Mouse (Mus musculus) midbrain, embryonic 13.5 days (tissue): Measurements from ENCODE around the gene Myl3. TPM values are rescaled to one million over a fixed set of nuclear protein-coding genes. Genes with fewer than 3 reads are reported as not detected.

Experiments used
- ATAC-seq: fragments of 200-750 bp; cut with Nextera tagmentation; 2 replicates; pipeline ENCODE4 v1.8.0; 2017; ENCODE audit warnings: mild to moderate bottlenecking, moderate TSS enrichment, moderate library complexity
- H3K27ac ChIP-seq: fragments of 300-500 bp; sonication (generic); 2 replicates; pipeline ENCODE4 v1.5.1; 2015; ENCODE audit warnings: inconsistent platforms, mild to moderate bottlenecking, moderate library complexity
- H3K27me3 ChIP-seq: fragments of 300-500 bp; sonication (generic); 2 replicates; pipeline ENCODE4 v1.6.1; 2015; ENCODE audit warnings: mild to moderate bottlenecking, inconsistent platforms
- H3K36me3 ChIP-seq: fragments of 300-500 bp; sonication (generic); 2 replicates; pipeline ENCODE4 v1.6.1; 2015; ENCODE audit warnings: mild to moderate bottlenecking, inconsistent platforms
- H3K4me1 ChIP-seq: fragments of 300-500 bp; sonication (generic); replicated peaks from 2 replicates; pipeline ENCODE4 v1.6.1; 2015; ENCODE audit warnings: inconsistent platforms
- H3K4me2 ChIP-seq: fragments of 300-500 bp; sonication (generic); replicated peaks from 2 replicates; pipeline ENCODE4 v1.6.1; 2015; ENCODE audit warnings: moderate library complexity, mild to moderate bottlenecking, inconsistent platforms
- H3K4me3 ChIP-seq: fragments of 300-500 bp; sonication (generic); replicated peaks from 2 replicates; pipeline ENCODE4 v1.5.1; 2015; ENCODE audit warnings: mild to moderate bottlenecking, inconsistent platforms
- H3K9ac ChIP-seq: fragments of 300-500 bp; sonication (generic); replicated peaks from 2 replicates; pipeline ENCODE4 v1.6.1; 2015; ENCODE audit warnings: mild to moderate bottlenecking, inconsistent platforms
- H3K9me3 ChIP-seq: fragments of 300-500 bp; sonication (generic); 2 replicates; pipeline ENCODE4 v1.6.1; 2016; ENCODE audit warnings: mild to moderate bottlenecking, inconsistent platforms
- WGBS: fragments of 180-500 bp; shearing (Covaris S2); methylation state at CpG from one replicate; pipeline ENCODE4 v1.1.7; 2015; 5-methylcytosine and 5-hydroxymethylcytosine counted together
- polyA plus RNA-seq: library from polyadenylated mRNA; unstranded; fragments of >200 nt; fragmentation: Nextera tagmentation; extraction: Ambion mirVana; gene quantifications from 2 replicates; pipeline ENCODE4 v1.2.1, GENCODE M21; 2015

Gene Myl3
- polyA plus RNA-seq, 1 experiment from 2014 or later, result not detected

DNA sequence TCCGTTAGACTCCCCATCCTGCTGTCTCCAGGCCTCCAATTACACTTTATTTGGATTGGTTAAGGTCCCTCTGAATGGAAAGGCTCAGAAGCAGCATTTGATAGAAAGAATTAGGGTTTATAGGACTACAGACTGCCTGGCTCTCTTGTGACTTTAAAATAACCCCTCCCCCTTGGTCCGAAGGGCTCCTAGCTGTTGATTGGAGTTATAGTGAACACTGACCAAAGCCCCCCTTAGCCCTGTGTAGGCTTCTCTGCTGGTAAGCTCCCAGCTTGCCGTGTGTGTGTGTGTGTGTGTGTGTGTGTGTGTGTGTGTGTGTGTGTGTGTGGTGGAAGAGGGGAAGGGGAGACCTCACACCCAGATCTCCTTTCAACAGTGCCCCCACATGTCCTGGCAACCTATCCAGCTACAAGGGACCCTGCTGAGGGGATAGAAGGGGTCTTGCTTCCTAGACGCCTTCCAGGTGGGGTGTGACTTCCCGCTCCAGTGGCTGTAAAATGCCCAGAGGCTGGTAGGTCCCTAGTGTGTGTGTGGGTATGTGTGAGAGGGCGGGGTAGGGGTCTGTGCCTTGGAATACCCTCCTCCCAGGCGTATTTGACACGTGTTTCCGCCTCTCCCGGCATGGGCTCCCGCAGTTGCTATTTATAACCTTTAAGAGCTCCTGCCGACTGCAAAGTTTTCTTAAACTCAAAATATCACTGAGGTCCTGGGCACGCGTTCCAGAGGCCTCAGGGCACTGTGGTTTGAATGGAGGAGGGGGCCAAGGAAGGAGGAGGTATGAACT, 8.9 kb downstream of the Myl3 start:
- no peak overlapping the region for H3K9ac ChIP-seq
- H3K36me3 ChIP-seq, result no peaks in the 10 kb centered on the region
- H3K4me2 ChIP-seq, result no peak overlapping the region
- no peak overlapping the region for H3K27ac ChIP-seq
- 56% methylated on average over 14 of the region's 14 CpGs for WGBS
- H3K4me3 ChIP-seq, result no peak overlapping the region
- no peaks in the 10 kb centered on the region for H3K4me1 ChIP-seq
- ATAC-seq, result no peak
- peaks cover 12% of the 10 kb centered on the region for H3K27me3 ChIP-seq
- no peaks in the 10 kb centered on the region for H3K9me3 ChIP-seq

DNA sequence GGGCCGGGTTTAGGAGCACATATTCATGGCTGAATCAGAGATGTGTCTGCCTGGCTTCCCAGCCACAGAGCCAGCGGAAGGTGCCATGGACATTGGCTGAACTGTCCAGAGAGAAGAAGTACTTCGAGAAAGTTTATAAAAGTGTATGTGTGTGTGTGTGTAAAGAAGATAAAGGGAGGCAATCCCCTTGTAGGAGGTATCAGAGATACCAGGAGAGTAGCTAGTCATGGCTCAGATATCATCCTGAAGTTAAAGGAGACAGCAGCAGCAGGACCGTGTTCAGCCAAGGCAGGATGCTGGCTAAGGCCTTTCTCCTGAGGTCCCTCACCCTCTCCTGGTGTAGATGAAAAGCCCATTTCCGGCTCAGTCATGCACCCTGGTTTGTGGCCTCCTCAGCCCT, 9.8 kb downstream of the Myl3 start:
- no peak for ATAC-seq
- Histone ChIP-seq H3K9ac (no peak overlapping the region), H3K27me3 (peaks cover 4% of the 10 kb centered on the region; the same call in 1 of the 2 replicates), H3K4me1 (no peaks in the 10 kb centered on the region), H3K36me3 (no peaks in the 10 kb centered on the region), H3K9me3 (no peaks in the 10 kb centered on the region), H3K27ac (no peak overlapping the region), H3K4me2 (no peak overlapping the region), H3K4me3 (no peak overlapping the region)
- WGBS, result 89% methylated on average over 5 of the region's 5 CpGs

DNA sequence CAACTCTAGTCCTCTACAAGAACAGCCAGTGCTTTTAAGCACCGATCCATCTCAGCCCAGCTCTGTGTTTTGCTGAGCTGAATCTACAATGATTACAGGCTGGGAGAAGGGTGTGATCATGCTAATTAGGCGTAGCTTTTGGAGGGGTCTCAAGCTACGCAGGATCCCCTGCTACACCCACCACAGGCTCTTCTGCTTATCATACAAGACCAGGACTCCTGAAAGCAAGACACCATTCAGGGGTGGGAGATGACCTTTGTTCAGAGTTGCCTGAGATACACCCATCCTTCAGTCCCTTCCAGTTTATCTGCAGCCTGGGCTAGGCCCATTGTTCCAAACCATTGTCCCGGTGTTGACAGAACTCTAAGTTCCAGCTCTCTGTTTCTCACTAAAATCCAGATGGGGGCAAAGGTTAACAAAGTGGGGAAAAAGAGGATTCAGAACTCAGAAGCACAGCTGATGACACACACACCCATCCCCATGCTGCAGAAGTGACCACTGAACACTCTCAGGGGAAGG, 11.3 kb downstream of the Myl3 start:
- whole genome bisulfite sequencing, result 61% methylated on average over 4 of the region's 4 CpGs
- H3K27me3 ChIP-seq, result 0 out of 2 replicates have a peak, but pooled peaks cover 3% of the 10 kb centered on the region
- no peak for ATAC-seq
- no peak overlapping the region for H3K9ac ChIP-seq
- no peak overlapping the region for H3K4me3 ChIP-seq
- no peak overlapping the region for H3K4me2 ChIP-seq
- no peaks in the 10 kb centered on the region for H3K36me3 ChIP-seq
- H3K9me3 ChIP-seq, result no peaks in the 10 kb centered on the region
- no peak overlapping the region for H3K27ac ChIP-seq
- no peaks in the 10 kb centered on the region for H3K4me1 ChIP-seq

- H3K27ac ChIP-seq, result no peak overlapping the region
Observed at GRCm38 (mm10) chr9:110753773-110754172, 12.1 kb downstream of the Myl3 start.

DNA sequence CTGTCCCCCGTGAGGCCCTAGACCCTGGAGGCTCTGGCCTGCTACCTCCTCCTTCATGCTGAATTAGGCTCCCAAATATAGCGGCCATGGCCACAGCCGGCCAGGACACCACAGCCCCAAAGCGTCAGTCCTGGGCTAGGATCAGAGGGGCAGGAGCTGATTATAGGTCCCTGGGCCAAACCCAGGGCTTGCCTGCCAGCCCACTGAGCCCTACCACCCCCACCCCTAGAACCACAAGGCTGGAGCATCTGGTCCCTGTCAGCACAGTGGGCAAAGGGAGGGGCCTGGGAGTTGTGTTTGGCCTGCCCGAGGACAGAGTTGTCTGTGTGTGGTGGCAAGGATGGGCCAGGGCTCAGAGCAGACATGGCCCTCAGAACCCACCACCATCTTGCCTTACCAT, 16.2 kb downstream of the Myl3 start:
- no peak overlapping the region for H3K4me2 ChIP-seq
- H3K4me1 ChIP-seq, result no peaks in the 10 kb centered on the region
- no peaks in the 10 kb centered on the region for H3K9me3 ChIP-seq
- H3K36me3 ChIP-seq, result no peaks in the 10 kb centered on the region
- no peak overlapping the region for H3K27ac ChIP-seq
- ATAC-seq, result no peak
- no peak overlapping the region for H3K4me3 ChIP-seq
- no peak overlapping the region for H3K9ac ChIP-seq
- 83% methylated on average over 5 of the region's 5 CpGs for WGBS
- H3K27me3 ChIP-seq, result no peaks in the 10 kb centered on the region

More at GRCm38 (mm10) chr9:110753773-110754172, 12.1 kb downstream of the Myl3 start:
- H3K4me1 ChIP-seq, result no peaks in the 10 kb centered on the region
- no peak overlapping the region for H3K4me3 ChIP-seq
- H3K27me3 ChIP-seq, result no peaks in the 10 kb centered on the region
- H3K4me2 ChIP-seq, result no peak overlapping the region
- H3K36me3 ChIP-seq, result no peaks in the 10 kb centered on the region
- no peak overlapping the region for H3K9ac ChIP-seq
- H3K9me3 ChIP-seq, result no peaks in the 10 kb centered on the region
- 84% methylated on average over 3 of the region's 4 CpGs for WGBS
- ATAC-seq, result no peak

DNA sequence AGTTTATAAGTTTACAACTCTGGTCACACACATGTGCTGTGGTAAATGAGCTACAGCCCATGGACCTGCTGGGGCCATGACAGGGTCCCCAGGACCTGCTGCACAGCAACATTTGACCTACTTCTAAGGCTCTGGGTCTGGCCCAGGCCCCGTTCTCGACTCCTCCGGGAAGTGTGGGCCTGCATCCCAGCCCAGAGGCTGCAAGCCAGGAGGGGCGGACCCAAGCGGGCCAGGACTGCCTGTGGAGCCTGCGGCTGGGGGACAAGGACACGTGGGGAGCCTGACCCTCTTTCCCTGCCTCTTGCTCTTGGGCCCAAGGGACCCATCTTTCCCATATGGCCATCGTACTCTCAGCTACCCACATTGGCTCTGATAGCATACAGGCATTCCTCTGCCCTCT, 16.9 kb downstream of the Myl3 start:
- H3K9me3 ChIP-seq, result no peaks in the 10 kb centered on the region
- no peaks in the 10 kb centered on the region for H3K4me1 ChIP-seq
- no peak overlapping the region for H3K4me3 ChIP-seq
- no peaks in the 10 kb centered on the region for H3K27me3 ChIP-seq
- 78% methylated on average over 8 of the region's 8 CpGs for WGBS
- no peak overlapping the region for H3K9ac ChIP-seq
- no peaks in the 10 kb centered on the region for H3K36me3 ChIP-seq
- no peak overlapping the region for H3K27ac ChIP-seq
- no peak overlapping the region for H3K4me2 ChIP-seq
- no peak for ATAC-seq

DNA sequence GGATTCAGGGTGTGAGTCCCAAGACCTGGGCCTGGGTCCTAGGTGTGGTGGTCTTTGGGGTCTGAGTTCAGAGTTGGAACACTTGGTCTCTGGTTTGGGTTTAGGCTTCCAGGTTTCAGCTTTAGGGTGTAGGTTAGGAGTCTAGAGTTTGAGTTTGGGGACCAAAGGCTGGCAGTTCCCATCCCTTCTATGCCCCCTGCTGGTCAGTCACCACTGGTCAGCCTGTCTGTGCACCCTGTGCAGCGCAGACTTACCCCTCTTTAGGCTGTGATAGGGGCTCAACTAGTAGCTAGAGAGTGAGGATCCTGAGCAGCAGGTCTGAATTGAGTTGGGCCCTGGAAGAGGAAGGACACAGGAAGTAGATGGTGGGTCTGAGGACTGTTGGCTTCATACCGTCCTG, 17.6 kb downstream of the Myl3 start:
- WGBS, result 69% methylated on average over 2 of the region's 2 CpGs
- ATAC-seq, result no peak
- H3K36me3 ChIP-seq, result no peaks in the 10 kb centered on the region

DNA sequence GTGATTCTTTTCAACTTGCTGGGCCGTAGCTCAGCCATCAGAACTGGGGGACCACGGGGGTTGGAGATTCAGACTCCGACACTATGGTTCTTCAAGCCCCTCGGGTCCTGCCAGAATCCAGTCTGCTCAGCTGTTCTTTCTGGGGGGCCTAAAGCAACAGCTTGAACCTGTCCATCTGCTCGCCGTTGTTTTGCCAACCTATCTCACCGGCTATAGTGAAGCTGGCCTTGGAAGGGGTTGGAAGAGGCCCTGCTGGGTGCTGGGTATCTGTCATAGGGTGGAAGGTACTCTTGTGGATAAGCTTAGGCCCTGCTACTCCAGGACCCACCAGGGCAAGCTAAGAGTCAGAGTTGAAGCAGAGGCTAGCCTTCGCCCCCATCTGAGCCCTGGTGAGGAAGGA, 19.2 kb downstream of the Myl3 start:
- Histone ChIP-seq H3K9me3 (no peaks in the 10 kb centered on the region), H3K9ac (no peak overlapping the region), H3K4me2 (no peak overlapping the region), H3K4me1 (no peaks in the 10 kb centered on the region), H3K27me3 (0 out of 2 replicates have a peak, but pooled peaks cover 4% of the 10 kb centered on the region), H3K36me3 (no peaks in the 10 kb centered on the region), H3K27ac (no peak overlapping the region), H3K4me3 (no peak overlapping the region)
- ATAC-seq, result no peak
- 88% methylated on average over 8 of the region's 8 CpGs for WGBS

More for the DNA sequence above, 17.6 kb downstream of the Myl3 start:
- H3K4me1 ChIP-seq, result no peaks in the 10 kb centered on the region
- H3K9me3 ChIP-seq, result no peaks in the 10 kb centered on the region
- H3K27ac ChIP-seq, result no peak overlapping the region
- H3K4me2 ChIP-seq, result no peak overlapping the region
- H3K4me3 ChIP-seq, result no peak overlapping the region
- H3K9ac ChIP-seq, result no peak overlapping the region
- H3K27me3 ChIP-seq, result 0 out of 2 replicates have a peak, but pooled peaks cover 4% of the 10 kb centered on the region

DNA sequence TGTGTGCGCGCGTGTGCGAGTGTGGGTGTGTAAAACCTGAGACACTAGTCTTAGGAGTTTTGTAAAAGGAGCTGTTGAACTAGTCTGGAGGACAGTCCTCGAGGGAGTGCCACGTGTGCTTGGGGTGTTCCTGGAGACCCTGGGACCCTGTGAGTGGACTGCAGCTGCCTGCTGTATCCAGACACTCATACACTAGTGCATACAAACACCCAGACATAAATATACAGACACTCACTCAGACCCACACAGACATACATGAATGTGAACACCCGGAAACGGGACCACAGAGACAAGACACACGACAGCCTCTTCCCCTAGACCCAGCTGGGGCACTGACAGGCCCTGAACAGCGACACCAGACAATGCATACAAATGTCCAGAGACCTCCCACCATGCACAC, 21.1 kb downstream of the Myl3 start:
- no peak overlapping the region for H3K27ac ChIP-seq
- no peaks in the 10 kb centered on the region for H3K36me3 ChIP-seq
- 0 out of 2 replicates have a peak, but pooled peaks cover 4% of the 10 kb centered on the region for H3K27me3 ChIP-seq
- H3K4me2 ChIP-seq, result no peak overlapping the region
- no peak overlapping the region for H3K9ac ChIP-seq
- no peak overlapping the region for H3K4me3 ChIP-seq
- H3K4me1 ChIP-seq, result no peaks in the 10 kb centered on the region
- no peak for ATAC-seq
- WGBS, result 72% methylated on average over 10 of the region's 10 CpGs
- no peaks in the 10 kb centered on the region for H3K9me3 ChIP-seq

GRCm38 (mm10) chr9:110763405-110763804, 21.7 kb downstream of the Myl3 start:
- H3K27ac ChIP-seq, result no peak overlapping the region
- ATAC-seq, result no peak
- 0 out of 2 replicates have a peak, but pooled peaks cover 4% of the 10 kb centered on the region for H3K27me3 ChIP-seq
- WGBS, result 72% methylated on average over 2 of the region's 2 CpGs
- H3K9ac ChIP-seq, result no peak overlapping the region
- no peak overlapping the region for H3K4me2 ChIP-seq
- no peaks in the 10 kb centered on the region for H3K4me1 ChIP-seq
- no peaks in the 10 kb centered on the region for H3K9me3 ChIP-seq
- H3K4me3 ChIP-seq, result no peak overlapping the region
- H3K36me3 ChIP-seq, result no peaks in the 10 kb centered on the region

DNA sequence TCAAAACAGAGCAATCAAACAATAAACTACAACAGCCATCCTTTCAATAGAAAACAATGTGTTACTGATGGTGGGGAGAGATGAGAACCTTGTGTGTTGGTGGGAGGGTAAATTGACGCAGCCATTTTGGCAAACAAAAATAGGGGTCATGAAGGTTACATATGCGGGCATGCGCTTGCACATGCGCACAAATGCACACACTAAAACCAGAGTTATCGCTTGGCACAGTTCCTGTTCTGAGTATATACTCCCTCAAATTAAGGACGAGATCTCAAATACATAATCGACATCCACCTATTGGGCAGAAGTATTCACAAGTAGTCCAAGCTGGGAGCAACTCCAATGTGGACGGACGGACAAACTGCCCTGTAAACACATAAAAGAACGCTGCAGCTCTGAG, 30.7 kb downstream of the Myl3 start:
- ATAC-seq, result no peak
- H3K4me1 ChIP-seq, result no peaks in the 10 kb centered on the region
- no peaks in the 10 kb centered on the region for H3K27me3 ChIP-seq
- 94% methylated on average over 10 of the region's 10 CpGs for WGBS
- no peak overlapping the region for H3K4me3 ChIP-seq
- H3K9ac ChIP-seq, result no peak overlapping the region
- no peak overlapping the region for H3K27ac ChIP-seq
- no peak overlapping the region for H3K4me2 ChIP-seq
- H3K36me3 ChIP-seq, result no peaks in the 10 kb centered on the region
- H3K9me3 ChIP-seq, result no peaks in the 10 kb centered on the region

DNA sequence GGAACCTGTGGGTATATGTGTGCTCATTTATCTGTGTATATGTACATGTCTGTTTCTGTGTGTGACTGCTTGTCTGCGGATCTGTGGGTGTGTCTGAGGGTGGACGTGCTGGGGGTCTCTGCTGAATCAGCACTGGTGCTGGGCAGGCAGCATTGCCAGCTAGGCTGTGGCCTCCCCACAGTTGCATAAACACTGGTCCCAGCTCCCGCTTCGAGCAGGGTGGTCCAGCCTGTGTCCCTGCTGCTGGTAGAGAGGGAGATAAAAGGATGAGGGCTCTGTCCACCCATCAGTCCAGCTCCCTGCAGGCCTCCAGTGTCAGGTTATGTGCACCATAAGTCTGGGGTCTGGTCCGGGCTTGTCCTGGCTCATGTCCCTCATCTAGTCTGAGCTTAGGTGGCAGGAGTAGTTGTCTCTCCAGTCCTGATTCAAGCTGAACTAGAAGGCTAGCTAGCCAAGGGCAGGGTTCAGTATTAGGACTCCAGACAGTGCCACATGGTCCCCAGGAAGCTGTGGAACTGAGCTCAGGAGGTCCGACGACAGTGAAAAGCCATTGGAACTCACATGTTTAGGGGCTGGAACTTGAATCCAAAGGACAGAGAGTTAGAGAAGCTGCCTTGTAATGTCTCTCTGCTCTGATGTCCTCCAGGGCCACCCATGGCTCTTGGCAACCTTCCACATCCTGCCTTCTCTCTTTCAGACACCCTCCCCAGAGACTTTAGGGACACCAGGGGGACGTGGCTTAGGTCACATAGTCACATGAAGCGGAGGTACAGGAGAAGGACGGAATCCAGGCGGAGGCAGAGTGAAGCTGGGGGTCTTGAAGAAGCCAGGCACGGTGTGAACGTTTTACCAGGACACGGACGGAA, 33.0 kb downstream of the Myl3 start:
- H3K27ac ChIP-seq, result no peak overlapping the region
- no peak for ATAC-seq

More for the DNA sequence above, 33.0 kb downstream of the Myl3 start:
- H3K9me3 ChIP-seq, result no peaks in the 10 kb centered on the region
- H3K36me3 ChIP-seq, result no peaks in the 10 kb centered on the region
- no peak overlapping the region for H3K4me3 ChIP-seq
- no peak overlapping the region for H3K4me2 ChIP-seq
- 83% methylated on average over 15 of the region's 15 CpGs for WGBS
- H3K9ac ChIP-seq, result no peak overlapping the region
- H3K27me3 ChIP-seq, result peaks cover 8% of the 10 kb centered on the region
- no peaks in the 10 kb centered on the region for H3K4me1 ChIP-seq
